Mouse (Mus musculus): Measurements from ENCODE around the gene Inpp4b.

GRCm38 (mm10) chr8:82005466-82005865 is 663.1 kb downstream of the Inpp4b start:
- TF ChIP-seq POLR2A (IDR thresholded peaks at IDR 0.05; ENCODE audit: insufficient read depth, low read depth, low read length) (no peak), CTCF (IDR thresholded peaks at IDR 0.05) (no peak)
